Mouse (Mus musculus) bone marrow macrophage, adult 2 months (primary cell): Measurements from ENCODE around the gene Ahdc1.

Source experiments
- CTCF ChIP-seq: IDR thresholded peaks from 2 replicates; pipeline ENCODE4 v1.5.1; 2012; ENCODE audit warnings: low read depth, mild to moderate bottlenecking, low read length, moderate library complexity
- POLR2A ChIP-seq: IDR thresholded peaks from 2 replicates; pipeline ENCODE4 v1.6.1; 2012; ENCODE audit warnings: mild to moderate bottlenecking, low read depth, low read length, borderline replicate concordance

DNA sequence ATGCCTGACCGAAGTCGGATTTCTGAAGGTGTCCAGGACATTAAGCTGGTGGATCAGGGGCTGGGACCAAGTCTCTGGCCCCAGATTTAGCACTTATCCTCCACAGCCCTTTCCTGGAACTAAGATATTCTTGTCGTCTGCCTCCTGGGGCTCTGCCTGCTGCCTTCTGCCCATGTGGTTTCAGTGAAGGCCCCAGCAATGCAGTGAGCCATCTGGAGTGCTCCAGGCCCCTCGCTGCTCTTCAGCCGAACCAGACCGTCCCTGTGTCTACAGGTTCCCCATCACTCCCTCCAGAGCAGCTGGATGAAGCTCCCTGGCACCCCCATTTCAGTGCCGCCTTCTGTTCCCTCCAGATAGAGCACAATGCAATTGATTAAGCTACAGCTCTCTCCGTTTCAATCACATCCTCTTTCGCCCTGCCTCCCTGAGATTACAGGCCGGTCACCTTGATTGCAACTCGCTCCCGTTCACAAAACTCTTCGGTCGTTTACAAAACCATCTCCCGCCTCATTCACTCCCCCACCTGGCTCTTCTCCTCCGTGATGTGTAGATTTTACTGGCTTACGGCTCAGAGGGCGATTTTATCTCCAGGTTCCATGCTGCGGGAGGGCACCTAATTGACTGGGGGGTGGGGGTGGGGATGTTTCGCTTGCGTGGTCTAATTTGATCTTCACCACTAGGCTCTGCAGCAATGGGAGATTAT is 7.6 kb upstream of the Ahdc1 start:
- TF ChIP-seq POLR2A: no peak
- no peak for TF ChIP-seq CTCF
